Mouse (Mus musculus) myocyte (in vitro differentiated cells): ENCODE data around the gene Emid1. TPM values are rescaled to one million over a fixed set of nuclear protein-coding genes. Genes with fewer than 3 reads are reported as not detected.

Source experiments
- H3K27me3 ChIP-seq: one replicate; pipeline ENCODE4 v1.6.1; 2011; ENCODE audit not compliant: control insufficient read depth, insufficient read depth, insufficient read length
- H3K36me3 ChIP-seq: one replicate; pipeline ENCODE4 v1.6.1; 2011; ENCODE audit not compliant: control insufficient read depth, insufficient read depth
- H3K4me2 ChIP-seq: one replicate; pipeline ENCODE4 v1.6.1; 2011; ENCODE audit warnings: low read depth, control low read depth
- H3K4me3 ChIP-seq: one replicate; pipeline ENCODE4 v1.5.1; 2011; ENCODE audit warnings: mild to moderate bottlenecking, control low read depth, moderate library complexity
- H3K79me2 ChIP-seq: one replicate; pipeline ENCODE4 v1.6.1; 2011; ENCODE audit not compliant: control insufficient read depth, insufficient read depth
- H3ac ChIP-seq: one replicate; pipeline ENCODE4 v1.6.1; 2011; ENCODE audit not compliant: control insufficient read depth, insufficient read length
- CEBPB ChIP-seq: IDR thresholded peaks from 2 replicates; pipeline ENCODE4 v1.6.1; 2011; ENCODE audit warnings: mild to moderate bottlenecking, moderate library complexity; ENCODE audit not compliant: poor library complexity, insufficient read depth, severe bottlenecking
- E2F4 ChIP-seq: IDR thresholded peaks from one replicate; pipeline ENCODE4 v1.6.1; 2011; ENCODE audit warnings: mild to moderate bottlenecking, control low read depth, moderate library complexity; ENCODE audit not compliant: insufficient read depth
- MAX ChIP-seq: IDR thresholded peaks from one replicate; pipeline ENCODE4 v1.6.1; 2011; ENCODE audit warnings: low read depth, mild to moderate bottlenecking, control low read depth
- MYOD1 ChIP-seq, 3 experiments: IDR thresholded peaks; one replicate each; pipeline ENCODE4 v1.6.1; 2011; ENCODE audit warnings: control low read depth in 2 of 3, low read depth in 2 of 3, mild to moderate bottlenecking in 2 of 3, moderate library complexity in 1 of 3; ENCODE audit not compliant: insufficient read length in 2 of 3, control insufficient read depth in 1 of 3
- MYOG ChIP-seq, 3 experiments: IDR thresholded peaks; one replicate each; pipeline ENCODE4 v1.6.1; 2011; ENCODE audit warnings: control low read depth in 2 of 3, low read depth in 2 of 3, mild to moderate bottlenecking in 2 of 3; ENCODE audit not compliant: insufficient read length in 2 of 3, control insufficient read depth in 1 of 3, insufficient read depth in 1 of 3
- POLR2A ChIP-seq: IDR thresholded peaks from one replicate; pipeline ENCODE4 v1.6.1; 2011; ENCODE audit warnings: low read depth, mild to moderate bottlenecking, control low read depth, moderate library complexity; ENCODE audit not compliant: insufficient read length
- POLR2AphosphoS2 ChIP-seq: IDR thresholded peaks from one replicate; pipeline ENCODE4 v1.6.1; 2011; ENCODE audit warnings: low read depth, control low read depth; ENCODE audit not compliant: insufficient read length
- REST ChIP-seq: IDR thresholded peaks from one replicate; pipeline ENCODE4 v1.6.1; 2011; ENCODE audit warnings: mild to moderate bottlenecking, control low read depth, moderate library complexity; ENCODE audit not compliant: insufficient read depth, insufficient read length
- SRF ChIP-seq: IDR thresholded peaks from one replicate; pipeline ENCODE4 v1.6.1; 2011; ENCODE audit warnings: low read depth; ENCODE audit not compliant: control insufficient read depth, insufficient read length
- TCF12 ChIP-seq: IDR thresholded peaks from one replicate; pipeline ENCODE4 v1.6.1; 2011; ENCODE audit warnings: mild to moderate bottlenecking, control low read depth; ENCODE audit not compliant: poor library complexity, insufficient read depth, severe bottlenecking
- TCF3 ChIP-seq: IDR thresholded peaks from one replicate; pipeline ENCODE4 v1.6.1; 2011; ENCODE audit warnings: low read depth, control low read depth; ENCODE audit not compliant: insufficient read length
- USF1 ChIP-seq: IDR thresholded peaks from one replicate; pipeline ENCODE4 v1.6.1; 2011; ENCODE audit warnings: low read depth, mild to moderate bottlenecking, control low read depth, moderate library complexity
- polyA plus RNA-seq: library from polyadenylated mRNA; unstranded; fragments of >200 nt; fragmentation: generic; extraction: Trizol; gene quantifications from one replicate; pipeline ENCODE4 v1.2.1, GENCODE M21; 2012; ENCODE audit warnings: missing spikeins

The Emid1 gene
- polyA plus RNA-seq, 1 experiment: 0.04 TPM

- no peaks in the 10 kb centered on the region for H3K36me3 ChIP-seq
- TF ChIP-seq TCF12: no peak
- TF ChIP-seq POLR2AphosphoS2: peak; percentile 69
- no peak for TF ChIP-seq REST
- TF ChIP-seq CEBPB: no peak
- TF ChIP-seq POLR2A: peak; percentile 29
- peak in 2 of 3 experiments; percentile 61 to 75 for TF ChIP-seq MYOG (IDR thresholded peaks at IDR 0.05; ENCODE audit: control insufficient read depth in 1 of 3, insufficient read depth in 1 of 3, insufficient read length in 2 of 3, low read depth in 2 of 3)
- TF ChIP-seq E2F4: peak; percentile 73
- TF ChIP-seq MAX: no peak
- peak; percentile 33 for TF ChIP-seq SRF
- peak in 2 of 3 experiments; percentile 16 to 50 for TF ChIP-seq MYOD1 (IDR thresholded peaks at IDR 0.05; ENCODE audit: control insufficient read depth in 1 of 3, insufficient read length in 2 of 3, low read depth in 2 of 3)
- TF ChIP-seq USF1: no peak
- no peak for TF ChIP-seq TCF3
- peak overlapping the region; percentile 3 for H3K4me3 ChIP-seq
- H3K79me2 ChIP-seq: peaks cover 11% of the 10 kb centered on the region
- H3ac ChIP-seq: no peak overlapping the region
- no peaks in the 10 kb centered on the region for H3K27me3 ChIP-seq
- peak overlapping the region; percentile 69 for H3K4me2 ChIP-seq
Observed at GRCm38 (mm10) chr11:5061413-5062139, 90.5 kb downstream of the Emid1 start.

DNA sequence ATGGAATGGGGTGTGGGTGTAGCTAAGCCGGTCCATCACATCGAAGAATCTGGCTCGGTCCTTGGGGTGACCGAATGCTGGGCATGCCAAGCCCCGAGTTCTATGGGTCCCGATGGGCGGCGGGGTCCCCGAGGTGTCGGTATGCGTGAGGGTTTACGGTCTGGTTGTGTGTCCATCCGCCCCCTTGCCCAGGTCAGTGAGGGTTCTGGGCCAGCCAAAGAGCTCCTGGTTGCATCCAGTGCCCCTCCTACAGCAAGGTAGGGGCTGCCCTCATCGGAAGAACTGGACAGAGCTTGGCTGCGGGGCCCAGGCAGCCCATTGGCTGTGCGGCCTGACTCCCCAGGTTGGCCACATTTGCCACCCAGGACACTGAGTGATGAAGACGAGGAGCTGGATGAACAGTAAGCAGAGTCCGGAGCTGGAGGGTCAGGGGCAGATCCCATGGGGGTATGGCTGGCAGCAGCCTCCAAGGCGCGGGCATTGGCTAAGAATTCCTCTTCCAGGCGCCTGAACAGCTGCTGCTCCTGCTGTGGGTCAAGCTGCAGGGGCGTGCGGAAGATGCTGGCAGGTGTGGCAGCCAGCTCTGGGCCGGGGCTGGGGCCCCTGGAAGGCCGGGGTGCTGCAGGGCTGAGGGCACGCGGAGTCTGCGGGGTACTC lies 91.2 kb downstream of the Emid1 start:
- no peaks in the 10 kb centered on the region for H3K27me3 ChIP-seq
- H3K79me2 ChIP-seq: peaks cover 11% of the 10 kb centered on the region
- peak overlapping the region; percentile 69 for H3K4me2 ChIP-seq
- no peaks in the 10 kb centered on the region for H3K36me3 ChIP-seq
- no peak for TF ChIP-seq E2F4
- TF ChIP-seq REST: no peak
- TF ChIP-seq TCF3: no peak
- TF ChIP-seq TCF12: no peak
- TF ChIP-seq POLR2AphosphoS2: no peak
- TF ChIP-seq POLR2A: no peak
- no peak for TF ChIP-seq USF1
- no peak for TF ChIP-seq SRF
- no peak for TF ChIP-seq CEBPB
- peak in 2 of 3 experiments; percentile 54 to 76 for TF ChIP-seq MYOG (IDR thresholded peaks at IDR 0.05; ENCODE audit: control insufficient read depth in 1 of 3, insufficient read depth in 1 of 3, insufficient read length in 2 of 3, low read depth in 2 of 3)
- no peak for TF ChIP-seq MAX
- TF ChIP-seq MYOD1 (IDR thresholded peaks at IDR 0.05; ENCODE audit: control insufficient read depth in 1 of 3, insufficient read length in 2 of 3, low read depth in 2 of 3): peak in 2 of 3 experiments; percentile 75 to 76
- H3ac ChIP-seq: no peak overlapping the region
- no peak overlapping the region for H3K4me3 ChIP-seq

- no peak overlapping the region for H3ac ChIP-seq
- no peak overlapping the region for H3K4me3 ChIP-seq
- H3K79me2 ChIP-seq: peaks cover 9% of the 10 kb centered on the region
- TF ChIP-seq POLR2AphosphoS2 (peak; percentile 80), USF1 (no peak), TCF3 (no peak), POLR2A (peak; percentile 35), MYOG (IDR thresholded peaks at IDR 0.05; ENCODE audit: control insufficient read depth in 1 of 3, insufficient read depth in 1 of 3, insufficient read length in 2 of 3, low read depth in 2 of 3) (no peak)
- no peaks in the 10 kb centered on the region for H3K27me3 ChIP-seq
- H3K36me3 ChIP-seq: no peaks in the 10 kb centered on the region
- H3K4me2 ChIP-seq: no peak overlapping the region
Observed at GRCm38 (mm10) chr11:5059704-5060156, 92.3 kb downstream of the Emid1 start.

DNA sequence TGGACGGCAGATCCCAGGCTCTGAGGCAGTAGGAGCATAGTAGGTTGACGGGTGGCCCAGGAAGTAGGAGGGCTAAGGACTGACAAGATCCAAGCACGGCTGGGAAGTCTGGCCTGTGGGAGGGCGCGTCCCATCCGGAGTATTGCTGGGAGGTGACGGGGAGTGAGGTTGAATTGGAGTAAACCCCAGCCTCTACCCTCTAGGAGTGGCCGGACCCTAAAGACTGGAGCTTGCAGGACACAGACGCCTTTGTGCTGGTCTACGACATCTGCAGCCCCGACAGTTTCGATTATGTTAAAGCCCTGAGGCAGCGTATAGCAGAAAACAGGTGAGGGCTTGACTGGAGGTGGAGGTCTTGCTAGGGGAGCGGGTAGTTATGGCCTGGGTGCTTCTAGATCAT lies 92.8 kb downstream of the Emid1 start:
- TF ChIP-seq USF1: no peak
- TF ChIP-seq POLR2A: no peak
- no peak for TF ChIP-seq MYOD1 (IDR thresholded peaks at IDR 0.05; ENCODE audit: control insufficient read depth in 1 of 3, insufficient read length in 2 of 3, low read depth in 2 of 3)
- no peak for TF ChIP-seq TCF3
- no peak for TF ChIP-seq MYOG (IDR thresholded peaks at IDR 0.05; ENCODE audit: control insufficient read depth in 1 of 3, insufficient read depth in 1 of 3, insufficient read length in 2 of 3, low read depth in 2 of 3)
- TF ChIP-seq E2F4: no peak
- TF ChIP-seq POLR2AphosphoS2: no peak
- TF ChIP-seq MAX: no peak
- TF ChIP-seq SRF: no peak
- no peak for TF ChIP-seq TCF12
- no peak for TF ChIP-seq REST
- no peak for TF ChIP-seq CEBPB
- Histone ChIP-seq H3K27me3 (no peaks in the 10 kb centered on the region), H3ac (no peak overlapping the region), H3K36me3 (no peaks in the 10 kb centered on the region), H3K4me3 (no peak overlapping the region), H3K4me2 (no peak overlapping the region), H3K79me2 (peaks cover 5% of the 10 kb centered on the region)
